Mouse (Mus musculus) left cerebral cortex, adult 6 months (tissue): ENCODE measurements around the gene Lhx3. TPM values are rescaled to one million over a fixed set of nuclear protein-coding genes. Genes with fewer than 3 reads are reported as not detected.

Experiments used
- long read RNA-seq, 2 experiments: library from polyadenylated mRNA; unstranded; transcript quantifications; one replicate each; pipeline ENCODE4 v2.0.0; 2019 to 2020
- polyA plus RNA-seq: library from polyadenylated mRNA; unstranded; fragments of <200 nt; fragmentation: Nextera tagmentation; gene quantifications from 2 replicates; pipeline ENCODE4 v1.2.3, GENCODE M21; 2021

Lhx3 gene
- 0.25 TPM in 1 of 2 replicates, not detected in the other for polyA plus RNA-seq
- long read RNA-seq, experiment 1, partial matches to known transcripts: 2 of 2 reads
- long read RNA-seq, experiment 1, other reads (novel, unspliced or antisense): 0 of 2 reads
- long read RNA-seq, experiment 2, partial matches to known transcripts: 1 of 1 reads
- long read RNA-seq, experiment 2, other reads (novel, unspliced or antisense): 0 of 1 reads

GRCm38 (mm10) chr2:26208126-26208789, at the start of gene Lhx3:
Lhx3 (minus strand) TSS chr2:26208289.

GRCm38 (mm10) chr2:26237290-26237782, 29.2 kb upstream of the Lhx3 start, which contains the start of gene Qsox2:
Qsox2 (minus strand) TSS chr2:26237525.

Other genes with a start within 250 kb of the Lhx3 start
- 9.5 and 40.9 TPM in 2 replicates for gene Camsap1, start 225.0 kb downstream of the Lhx3 start, polyA plus RNA-seq
- 22.8 and 60.4 TPM in 2 replicates for gene Ubac1, start 186.5 kb downstream of the Lhx3 start, polyA plus RNA-seq
- 43.2 and 63.0 TPM in 2 replicates for gene Nacc2, start 85.1 kb downstream of the Lhx3 start, polyA plus RNA-seq
- gene Qsox2, start 29.2 kb upstream of the Lhx3 start, polyA plus RNA-seq: 8.0 and 10.2 TPM in 2 replicates
- gene Ccdc187, start 86.3 kb upstream of the Lhx3 start, polyA plus RNA-seq: 0.15 and 0.28 TPM in 2 replicates
- 18.8 and 21.6 TPM in 2 replicates for gene Gpsm1, start 107.2 kb upstream of the Lhx3 start, polyA plus RNA-seq
- 54.2 and 54.4 TPM in 2 replicates for gene Dnlz, start 143.8 kb upstream of the Lhx3 start, polyA plus RNA-seq
- 0.47 and 0.87 TPM in 2 replicates for gene Card9, start 152.6 kb upstream of the Lhx3 start, polyA plus RNA-seq
- gene Snapc4, start 172.4 kb upstream of the Lhx3 start, polyA plus RNA-seq: 5.9 and 6.4 TPM in 2 replicates
- gene Entr1, start 181.0 kb upstream of the Lhx3 start, polyA plus RNA-seq: 64.1 and 80.9 TPM in 2 replicates
- 56.5 and 58.2 TPM in 2 replicates for gene Pmpca, start 181.1 kb upstream of the Lhx3 start, polyA plus RNA-seq
- gene Inpp5e, start 200.9 kb upstream of the Lhx3 start, polyA plus RNA-seq: 5.0 and 6.7 TPM in 2 replicates
- 7.3 and 9.8 TPM in 2 replicates for gene Sec16a, start 236.9 kb upstream of the Lhx3 start, polyA plus RNA-seq